Mouse (Mus musculus) cerebellum, adult 2 months (tissue): ENCODE results near the gene Cdr2l. TPM values are rescaled to one million over a fixed set of nuclear protein-coding genes. Genes with fewer than 3 reads are reported as not detected.

Experiments used
- DNase-seq, 2 experiments: peaks; one replicate each; pipeline ENCODE4 v3.0.0; 2021
- H3K27ac ChIP-seq: fragments of 200-500 bp; 2 replicates; pipeline ENCODE4 v1.5.1; 2012; ENCODE audit warnings: low read length, control low read depth, inconsistent platforms; ENCODE audit not compliant: insufficient read depth
- H3K27me3 ChIP-seq: fragments of 200-500 bp; 2 replicates; pipeline ENCODE4 v1.6.1; 2012; ENCODE audit warnings: inconsistent platforms, mild to moderate bottlenecking, low read length, moderate library complexity; ENCODE audit not compliant: control insufficient read depth, insufficient read depth
- H3K4me1 ChIP-seq: fragments of 200-500 bp; 2 replicates; pipeline ENCODE4 v1.6.1; 2011; ENCODE audit warnings: low read length; ENCODE audit not compliant: control insufficient read depth, insufficient read depth
- H3K4me3 ChIP-seq: fragments of 200-500 bp; replicated peaks from 2 replicates; pipeline ENCODE3; 2011; ENCODE audit warnings: mild to moderate bottlenecking, low read depth, low read length, control low read depth; ENCODE audit not compliant: insufficient read depth
- CTCF ChIP-seq: fragments of 200-500 bp; IDR thresholded peaks from 2 replicates; pipeline ENCODE4 v1.5.1; 2011; ENCODE audit warnings: low read depth, mild to moderate bottlenecking, control low read depth, low read length, moderate library complexity, borderline replicate concordance; ENCODE audit not compliant: insufficient read depth
- POLR2A ChIP-seq: fragments of 200-500 bp; IDR thresholded peaks from 2 replicates; pipeline ENCODE4 v1.6.1; 2011; ENCODE audit warnings: low read length, control low read depth, borderline replicate concordance; ENCODE audit not compliant: insufficient read depth
- WGBS: fragments of 180-500 bp; shearing (Covaris S2); methylation state at CpG from one replicate; pipeline ENCODE4 v1.1.7; 2018; 5-methylcytosine and 5-hydroxymethylcytosine counted together
- polyA plus RNA-seq: library from polyadenylated mRNA; depleted of rRNA; stranded (reverse); fragments of >200 nt; gene quantifications from 2 replicates; pipeline ENCODE4 v1.2.3, GENCODE M21; 2012

Gene Cdr2l
- polyA plus RNA-seq, 1 experiment = 54.3 TPM

- peak; percentile 84 to 85 for DNase-seq
- WGBS = 3% methylated on average over 11 of the region's 11 CpGs
- peak overlapping the region; percentile 65 for H3K4me3 ChIP-seq
- no peaks in the 10 kb centered on the region for H3K27me3 ChIP-seq
- TF ChIP-seq POLR2A (peak; percentile 33; the same call in 1 of the 2 replicates), CTCF (no peak)
- peak overlapping the region; percentile 98 for H3K27ac ChIP-seq
- H3K4me1 ChIP-seq = peaks cover 21% of the 10 kb centered on the region
Measured at GRCm38 (mm10) chr11:115400630-115401391, 19.1 kb downstream of the Cdr2l start.

DNA sequence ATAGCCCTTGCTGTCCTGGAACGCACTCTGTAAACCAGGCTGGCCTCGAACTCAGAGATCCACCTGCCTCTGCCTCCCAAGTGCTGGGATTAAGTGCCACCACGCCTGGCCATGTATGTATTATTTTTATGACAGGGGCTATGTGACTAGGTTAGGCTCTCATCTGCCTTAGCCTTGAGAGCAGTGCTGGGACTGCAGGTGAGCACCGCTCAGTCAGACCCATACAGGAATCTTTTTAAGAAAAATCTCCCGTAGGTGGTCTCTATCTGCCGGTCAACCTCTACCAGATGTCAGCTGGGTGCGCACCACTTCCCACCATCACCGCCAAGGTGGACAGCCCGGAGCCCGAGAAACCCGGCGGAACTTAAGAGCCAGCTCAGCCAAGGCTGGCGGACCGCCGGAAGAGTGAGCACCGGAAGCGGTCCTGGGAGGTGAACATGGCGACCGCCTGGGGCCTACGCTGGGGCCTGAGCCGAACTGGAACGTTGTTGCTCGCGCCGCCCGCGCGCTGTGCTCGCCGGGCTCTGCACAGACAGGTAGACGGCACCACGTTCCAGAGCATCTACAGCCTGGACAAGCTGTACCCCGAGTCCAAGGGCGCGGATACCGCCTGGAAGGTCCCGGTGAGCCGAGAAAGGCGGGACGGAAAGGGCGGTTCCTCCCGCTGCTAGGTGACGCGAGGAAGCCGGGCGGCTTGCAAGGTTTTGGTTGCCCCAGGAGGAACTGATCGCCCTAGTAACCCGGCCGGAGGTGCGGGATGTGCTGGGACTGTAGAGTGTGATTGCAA, 21.8 kb downstream of the Cdr2l start, which contains the start of gene Mrpl58:
TSS of gene Mrpl58 (plus strand) at position 415 of the 787 bp plus-strand sequence.
- 3% methylated on average over 50 of the region's 50 CpGs for WGBS
- Histone ChIP-seq H3K27me3 (no peaks in the 10 kb centered on the region), H3K27ac (peak within 1 kb of the TSS; percentile 69), H3K4me3 (peak within 1 kb of the TSS; percentile 78), H3K4me1 (peaks cover 17% of the 10 kb centered on the region)
- peak; percentile 81 for TF ChIP-seq POLR2A
- no peak for TF ChIP-seq CTCF
- peak; percentile 90 to 94 for DNase-seq

DNA sequence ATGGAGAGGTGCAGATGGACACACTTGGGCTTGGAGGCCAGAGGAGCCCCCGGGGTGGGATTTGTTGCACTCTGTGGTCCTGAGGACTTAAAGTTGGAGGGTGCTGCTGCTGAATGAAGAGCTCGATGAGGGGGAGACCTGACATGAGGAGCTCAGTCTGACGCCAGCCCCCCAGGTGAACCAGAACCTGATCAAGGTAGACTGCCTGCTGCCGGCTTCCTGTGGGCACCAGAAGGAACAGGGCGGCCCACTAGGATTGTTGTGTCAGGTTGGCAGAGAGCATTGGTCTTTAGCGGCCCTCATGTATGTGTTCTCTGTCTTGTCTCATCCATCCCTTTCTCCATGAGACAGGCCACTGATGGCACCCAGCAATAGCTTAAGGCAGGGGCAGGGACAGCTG, 24.0 kb downstream of the Cdr2l start:
- WGBS = 88% methylated on average over 6 of the region's 6 CpGs
- H3K4me1 ChIP-seq = peaks cover 6% of the 10 kb centered on the region

DNA sequence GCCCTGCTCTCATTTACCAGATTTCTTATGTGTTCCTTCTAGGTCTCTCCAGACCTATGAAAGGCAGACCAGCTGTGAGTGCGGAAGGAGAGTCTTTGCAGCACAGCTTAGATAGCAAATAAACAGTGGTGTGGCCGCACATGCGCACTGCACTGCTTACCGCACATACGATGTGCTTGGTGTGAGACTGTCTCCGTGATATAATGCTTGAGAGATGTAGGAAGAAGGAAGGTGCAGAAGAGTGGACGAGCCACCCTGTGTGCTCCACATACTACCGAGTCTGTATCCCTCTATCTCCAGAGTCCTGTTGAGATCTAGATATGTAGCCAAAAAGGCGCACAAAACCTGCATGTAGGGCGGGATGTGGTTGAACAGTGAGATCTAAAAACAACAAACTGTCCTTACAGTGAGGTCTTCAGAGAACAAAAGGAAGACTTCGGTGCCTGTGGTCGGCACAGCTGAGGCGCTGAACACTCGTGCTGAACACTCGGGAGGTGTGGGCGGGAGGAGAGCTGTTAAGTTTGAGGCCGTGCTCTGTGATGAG, 25.2 kb downstream of the Cdr2l start:
- Histone ChIP-seq H3K27me3 (no peaks in the 10 kb centered on the region), H3K27ac (no peak overlapping the region), H3K4me3 (no peak overlapping the region), H3K4me1 (no peaks in the 10 kb centered on the region; the same call in 1 of the 2 replicates)
- DNase-seq = no peak
- TF ChIP-seq POLR2A (no peak), CTCF (no peak)
- WGBS = 89% methylated on average over 17 of the region's 17 CpGs

More for the DNA sequence above, 24.0 kb downstream of the Cdr2l start:
- TF ChIP-seq CTCF (no peak), POLR2A (no peak)
- DNase-seq = no peak
- H3K27me3 ChIP-seq = no peaks in the 10 kb centered on the region
- H3K4me3 ChIP-seq = no peak overlapping the region
- H3K27ac ChIP-seq = no peak overlapping the region

- no peaks in the 10 kb centered on the region; the same call in 1 of the 2 replicates for H3K4me1 ChIP-seq
- H3K27me3 ChIP-seq = no peaks in the 10 kb centered on the region
- no peak overlapping the region for H3K4me3 ChIP-seq
- no peak for DNase-seq
- WGBS = 71% methylated on average over 6 of the region's 6 CpGs
- no peak overlapping the region for H3K27ac ChIP-seq
- TF ChIP-seq POLR2A = no peak
- TF ChIP-seq CTCF = no peak
Measured at GRCm38 (mm10) chr11:115408266-115408920, 26.7 kb downstream of the Cdr2l start.

- TF ChIP-seq POLR2A = no peak
- TF ChIP-seq CTCF = no peak
- Histone ChIP-seq H3K4me1 (no peaks in the 10 kb centered on the region; the same call in 1 of the 2 replicates), H3K4me3 (no peak overlapping the region), H3K27me3 (no peaks in the 10 kb centered on the region), H3K27ac (no peak overlapping the region)
- 46% methylated on average over 7 of the region's 7 CpGs for WGBS
- no peak for DNase-seq
Measured at GRCm38 (mm10) chr11:115409556-115409955, 27.8 kb downstream of the Cdr2l start.
